ENCODE assay signal across 8 mouse cellular contexts in the genomic region with DNA sequence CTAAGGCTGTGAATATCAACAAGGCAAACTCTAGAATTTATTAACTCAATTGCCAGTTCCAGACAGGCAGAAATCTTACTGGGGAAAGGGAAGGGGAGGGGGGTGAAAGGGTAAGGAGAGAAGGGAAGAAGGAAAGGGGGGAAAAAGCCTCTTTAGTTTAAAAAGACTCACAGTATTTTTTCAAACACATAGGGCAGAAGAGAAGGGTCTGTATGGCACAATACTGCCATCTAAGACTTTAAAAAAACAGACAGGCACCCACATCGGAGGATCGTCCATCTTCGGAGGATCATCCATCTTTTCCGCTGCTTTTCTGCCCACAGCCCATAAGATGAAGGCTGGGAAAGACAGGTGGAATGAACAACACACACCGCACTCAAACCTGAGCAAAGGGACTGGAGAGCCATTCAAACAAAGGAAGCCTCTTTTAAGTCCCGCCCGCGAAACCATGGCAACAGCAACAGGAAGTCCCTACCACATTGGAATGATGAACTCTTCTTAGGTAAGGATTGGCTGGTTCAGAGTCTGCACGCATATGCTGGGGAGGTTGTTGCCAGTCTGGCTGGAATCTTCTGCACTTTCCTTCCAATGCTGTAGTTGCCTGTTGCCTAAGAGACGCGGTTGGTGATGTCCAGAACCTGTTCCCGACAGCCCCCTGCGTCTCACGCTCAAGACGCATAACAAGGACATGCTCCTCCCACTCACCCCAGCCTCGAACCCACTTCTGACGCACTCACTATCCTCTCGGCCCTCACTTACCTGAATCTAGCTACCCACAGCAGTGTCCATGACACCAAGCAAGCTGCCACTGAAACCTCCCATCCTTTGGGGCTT. TPM values are rescaled to one million over a fixed set of nuclear protein-coding genes. Genes with fewer than 3 reads are reported as not detected.
DNase-seq lines count a peak whose midpoint lies in the region; ATAC-seq and TF ChIP-seq lines count a peak whose summit lies in the region.

No protein-coding gene starts in this region.

- no peak for TF ChIP-seq CTCF in lung, postnatal 0 days (IDR thresholded peaks at IDR 0.05)

- ATAC-seq in hindbrain, embryonic 14.5 days (ENCODE audit: low FRiP score): peak; percentile 97
- peak; percentile 95 for ATAC-seq in lung, postnatal 0 days

- H3K4me2 ChIP-seq in hindbrain, embryonic 14.5 days (replicated peaks): peak overlapping the region; percentile 54
- peak overlapping the region; percentile 46 for H3K4me2 ChIP-seq in lung, postnatal 0 days (replicated peaks; ENCODE audit: low read depth, low read length)

- H3K27me3 ChIP-seq in hindbrain, embryonic 14.5 days (ENCODE audit: control insufficient read depth, insufficient read depth, low read length): no peaks in the 10 kb centered on the region
- H3K27me3 ChIP-seq in lung, postnatal 0 days (replicated peaks; ENCODE audit: insufficient read depth, low read length): no peaks in the 10 kb centered on the region

- 20% methylated on average over 18 of the region's 18 CpGs for WGBS in hindbrain, embryonic 14.5 days
- 19% methylated on average over 18 of the region's 18 CpGs for WGBS in lung, postnatal 0 days

- H3K4me3 ChIP-seq in hindbrain, embryonic 14.5 days (replicated peaks; ENCODE audit: low read length): peak overlapping the region; percentile 41
- H3K4me3 ChIP-seq in lung, postnatal 0 days (ENCODE audit: low read depth, low read length): peak overlapping the region; percentile 33

- no peaks in the 10 kb centered on the region for H3K36me3 ChIP-seq in hindbrain, embryonic 14.5 days (replicated peaks; ENCODE audit: control insufficient read depth, insufficient read depth)
- no peaks in the 10 kb centered on the region for H3K36me3 ChIP-seq in lung, postnatal 0 days (ENCODE audit: insufficient read depth, low read length)

- TF ChIP-seq EP300 in lung, postnatal 0 days (IDR thresholded peaks at IDR 0.05): no peak

- peak overlapping the region; percentile 90 for H3K27ac ChIP-seq in hindbrain, embryonic 14.5 days
- H3K27ac ChIP-seq in lung, postnatal 0 days (ENCODE audit: low read length): no peak overlapping the region

- DNase-seq in R1 (ENCODE audit: low read depth, low spot score): peak; percentile 91
- DNase-seq in cerebellum, postnatal 10 days: peak; percentile 86 to 92
- DNase-seq in frontal cortex, postnatal 14 days (ENCODE audit: low spot score in 2 of 2): peak; percentile 62 to 75
- peak; percentile 79 for DNase-seq in hindbrain, embryonic 14.5 days (ENCODE audit: low spot score)
- DNase-seq in layer of hippocampus, postnatal 25 days (ENCODE audit: extremely low spot score in 1 of 2, low spot score in 1 of 2): peak; percentile 42 to 63
- DNase-seq in lung, postnatal 0 days (ENCODE audit: low spot score): peak; percentile 82
- DNase-seq in ovary, postnatal 36 days (ENCODE audit: low spot score): peak; percentile 60
- DNase-seq in thymus, postnatal 0 days (ENCODE audit: low spot score): peak; percentile 77

- H3K4me1 ChIP-seq in hindbrain, embryonic 14.5 days (replicated peaks; ENCODE audit: control insufficient read depth, insufficient read depth, low read length): no peaks in the 10 kb centered on the region
- no peaks in the 10 kb centered on the region for H3K4me1 ChIP-seq in lung, postnatal 0 days (ENCODE audit: insufficient read depth, low read depth, low read length)

- no peaks in the 10 kb centered on the region for H3K9me3 ChIP-seq in hindbrain, embryonic 14.5 days (ENCODE audit: control insufficient read depth, low read length)
- H3K9me3 ChIP-seq in lung, postnatal 0 days (ENCODE audit: low read length): no peaks in the 10 kb centered on the region

- peak overlapping the region; percentile 69 for H3K9ac ChIP-seq in hindbrain, embryonic 14.5 days
- no peak overlapping the region for H3K9ac ChIP-seq in lung, postnatal 0 days (replicated peaks; ENCODE audit: low read depth)

RNA-seq across cellular contexts. Expression of a gene that starts 18.2 kb away (rescaled TPM):
- 74.2 and 76.6 TPM in 2 replicates for polyA plus RNA-seq in hindbrain, embryonic 14.5 days (2014; fragmentation: Nextera tagmentation; extraction: Ambion mirVana)
- 10 to 100 TPM; 41.1 to 42.4 TPM for total RNA-seq in layer of hippocampus, postnatal 25 days (2021)
- 20.5 and 21.3 TPM in 2 replicates for polyA plus RNA-seq in lung, postnatal 0 days (2015; fragmentation: Nextera tagmentation; extraction: Ambion mirVana)
- 20.2 and 23.7 TPM in 2 replicates for polyA plus RNA-seq in thymus, postnatal 0 days (2015; fragmentation: Nextera tagmentation; extraction: Ambion mirVana)
